Mouse (Mus musculus) left cerebral cortex, postnatal 14 days (tissue): ENCODE data around the gene Lrrtm4. TPM values are rescaled to one million over a fixed set of nuclear protein-coding genes. Genes with fewer than 3 reads are reported as not detected.

ENCODE experiments used
- DNase-seq, 2 experiments: peaks; one replicate each; pipeline ENCODE4 v3.0.0; 2021 to 2022; ENCODE audit warnings: low spot score in 2 of 2, mixed read lengths in 1 of 2
- intact Hi-C: fragments of 180-260 bp; cut with DNase I; formaldehyde crosslinking; loops from one replicate; pipeline ENCODE4 v1.15.1; 2025
- long read RNA-seq, 2 experiments: library from polyadenylated mRNA; stranded (forward); transcript quantifications; one replicate each; pipeline ENCODE4 v2.0.0; 2021
- total RNA-seq, 2 experiments: library from RNA; stranded (reverse); gene quantifications; 2 replicates each; pipeline ENCODE4 v1.2.3; 2021

Gene Lrrtm4
- total RNA-seq = 10 to 100 TPM; 67.8 to 76.8 TPM
- long read RNA-seq, experiment 1, full-length matches to known transcripts = 8 of 12 reads
- long read RNA-seq, experiment 1, partial matches to known transcripts = 1 of 12 reads
- long read RNA-seq, experiment 1, other reads (novel, unspliced or antisense) = 3 of 12 reads
- long read RNA-seq, experiment 2, full-length matches to known transcripts = 7 of 10 reads
- long read RNA-seq, experiment 2, partial matches to known transcripts = 0 of 10 reads
- long read RNA-seq, experiment 2, other reads (novel, unspliced or antisense) = 3 of 10 reads

DNA sequence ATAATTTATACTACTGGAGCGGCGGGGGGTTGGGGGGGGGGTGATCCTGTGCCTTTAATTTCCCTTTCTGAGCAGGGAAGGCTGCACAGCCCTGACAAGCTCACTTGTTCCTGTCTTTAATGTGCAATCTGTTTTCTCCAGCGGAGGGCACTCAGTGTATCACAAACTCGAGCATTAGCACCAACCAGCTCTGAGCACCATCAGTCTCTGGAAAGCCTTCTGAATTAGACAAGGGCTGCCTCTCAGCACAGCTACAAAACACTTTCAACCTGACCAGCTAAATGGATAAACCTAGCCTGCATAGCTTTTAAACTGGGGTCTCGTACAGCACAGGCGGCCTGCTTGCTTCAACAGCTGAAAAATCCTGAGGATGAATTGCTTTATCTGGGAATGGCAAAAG is at the start of gene Lrrtm4:
TSS of gene Lrrtm4 (plus strand) at position 113 of the 400 bp plus-strand sequence.
- intact Hi-C loops = loop anchor here (5.0 kb wide), 1 partner anchor 109 kb away; no protein-coding TSS in a partner anchor
- peak; percentile 79 to 81 for DNase-seq

DNA sequence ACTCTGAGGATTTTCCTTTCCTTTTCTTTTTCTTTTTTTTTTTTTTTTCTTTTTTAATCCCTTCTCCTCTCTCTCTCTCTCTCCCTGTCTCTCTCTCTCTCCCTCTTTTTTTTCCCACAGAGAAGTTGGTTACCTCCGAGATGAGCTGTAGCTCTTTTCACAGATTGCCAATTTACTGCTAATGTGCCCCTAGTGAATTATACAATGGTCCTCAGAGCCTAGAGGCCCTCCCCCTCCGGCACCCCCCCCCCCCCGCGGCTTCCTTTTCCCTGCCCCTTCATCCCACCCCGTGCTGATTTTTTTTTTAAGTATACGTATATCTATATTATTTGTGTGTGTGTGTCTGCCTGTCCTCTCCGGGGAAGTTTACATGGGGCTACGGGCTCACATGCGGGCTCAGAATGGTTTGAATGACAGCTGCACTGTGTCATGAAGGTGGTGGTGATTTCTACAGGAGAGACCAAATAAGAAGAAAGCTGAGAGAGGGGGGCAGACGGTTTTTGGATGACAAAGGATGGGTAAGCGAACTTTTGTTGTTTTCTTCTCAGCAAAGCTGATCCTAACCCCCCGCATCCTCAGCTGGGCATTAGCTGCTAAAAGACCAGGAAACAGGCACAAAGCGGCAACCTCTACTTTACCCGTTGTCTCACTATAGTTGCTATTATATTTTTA is 648 bp downstream of the Lrrtm4 start:
- DNase-seq = peak in 1 of 2 experiments; percentile 12
- intact Hi-C loops = loop anchor here (5.0 kb wide), 1 partner anchor 108 kb away; no protein-coding TSS in a partner anchor

DNA sequence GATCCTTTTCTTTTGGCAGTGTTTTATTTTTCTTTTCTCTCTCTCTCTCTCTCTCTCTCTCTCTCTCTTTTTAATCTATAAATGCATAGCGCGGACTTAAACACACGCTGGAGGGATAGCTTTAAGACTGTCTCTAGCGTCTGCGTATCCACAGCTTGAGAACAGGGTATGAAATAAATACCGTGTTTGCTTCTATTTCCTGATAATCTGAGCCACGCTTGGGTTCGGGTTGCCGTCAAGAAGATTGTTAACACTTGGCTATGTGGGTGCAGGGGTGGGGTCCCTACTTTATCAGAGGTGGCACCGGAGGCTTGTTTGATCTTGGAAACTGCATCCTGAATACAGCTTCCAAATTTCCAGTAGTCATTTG is 1.2 kb downstream of the Lrrtm4 start:
- DNase-seq = peak in 1 of 2 experiments; percentile 17
- intact Hi-C loops = loop anchor here (5.0 to 10.0 kb wide), 2 partner anchors 107 to 1745 kb away; no protein-coding TSS in a partner anchor

DNA sequence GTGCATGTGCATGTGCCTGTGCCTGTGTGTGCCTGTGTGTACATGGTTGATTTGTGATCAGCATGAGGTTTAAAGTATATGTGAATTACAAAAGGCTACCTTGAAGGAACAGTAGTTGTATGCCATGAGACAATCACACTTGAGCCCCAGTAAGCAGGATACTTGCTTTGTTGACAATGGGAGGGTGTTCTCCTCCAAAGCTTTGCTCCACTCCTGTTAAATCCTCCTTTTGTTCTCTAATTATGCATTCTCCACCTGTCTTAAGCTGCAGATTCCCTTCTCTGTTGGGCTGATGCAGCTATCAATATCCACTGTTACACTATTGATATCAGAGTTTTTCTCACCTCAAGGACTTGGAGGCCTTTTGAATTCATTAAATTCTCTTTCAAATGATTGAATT is 38.2 kb downstream of the Lrrtm4 start:
- intact Hi-C loops = no loop called here

DNA sequence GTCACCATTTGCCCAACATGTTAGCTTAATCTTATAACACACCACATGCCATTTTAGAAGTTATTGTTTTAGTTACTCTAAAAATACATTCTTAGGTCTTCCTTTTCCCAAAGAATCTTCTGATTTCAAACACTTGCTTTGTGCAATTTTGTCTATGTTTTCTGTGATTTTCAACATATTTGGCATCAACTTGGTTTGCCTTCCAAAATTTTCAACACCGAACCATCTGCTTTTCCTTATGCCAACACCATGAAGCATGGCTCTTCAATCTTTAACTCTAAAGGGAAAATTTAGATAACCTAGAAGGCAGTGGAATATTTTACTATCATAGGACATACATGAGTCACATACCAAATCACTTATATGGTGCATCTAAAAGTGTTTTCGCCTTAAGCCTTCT is 59.3 kb downstream of the Lrrtm4 start:
- intact Hi-C loops = no loop called here
- DNase-seq = peak in 1 of 2 experiments; percentile 8

More for the DNA sequence above, 38.2 kb downstream of the Lrrtm4 start:
- DNase-seq = no peak

DNA sequence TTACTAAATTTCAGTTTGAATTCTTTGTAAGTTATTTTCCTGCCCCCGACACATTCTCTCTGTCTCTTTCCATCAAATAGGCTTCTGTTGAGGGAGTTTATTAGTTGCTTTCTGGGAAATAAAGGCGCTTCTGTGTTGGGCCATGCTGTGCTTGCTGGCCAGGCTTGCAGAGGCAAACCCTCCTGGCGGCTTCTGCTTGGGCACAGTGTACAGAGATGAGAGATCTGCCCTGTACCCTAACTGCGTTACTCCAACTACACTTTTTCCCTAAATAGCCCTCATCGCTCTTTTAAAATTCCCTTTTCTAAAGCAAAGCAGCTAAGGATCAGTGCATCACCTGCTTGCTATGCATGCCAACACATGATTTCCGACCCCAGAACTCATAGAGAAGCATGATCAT is 60.6 kb downstream of the Lrrtm4 start:
- intact Hi-C loops = no loop called here
- no peak for DNase-seq

DNA sequence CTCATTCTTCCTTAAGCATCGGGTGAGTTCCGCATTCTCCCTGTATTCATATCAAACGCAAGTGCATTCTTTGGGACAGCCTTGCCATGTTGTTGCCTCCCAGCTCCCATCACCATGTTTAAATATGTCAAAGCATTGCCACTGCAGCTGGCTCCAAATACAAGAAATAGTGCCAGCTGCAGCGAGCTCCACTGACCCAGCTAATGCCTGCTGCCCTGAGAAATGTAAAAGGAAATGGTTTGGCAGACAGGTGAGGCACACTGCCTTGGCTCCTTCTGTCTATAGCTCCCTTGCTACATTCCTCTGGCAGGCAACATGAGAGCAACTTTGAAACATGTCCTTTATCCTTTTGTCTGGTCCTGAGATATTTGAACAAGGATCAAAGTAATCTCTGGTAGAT is 76.2 kb downstream of the Lrrtm4 start:
- intact Hi-C loops = no loop called here
- DNase-seq = no peak

DNA sequence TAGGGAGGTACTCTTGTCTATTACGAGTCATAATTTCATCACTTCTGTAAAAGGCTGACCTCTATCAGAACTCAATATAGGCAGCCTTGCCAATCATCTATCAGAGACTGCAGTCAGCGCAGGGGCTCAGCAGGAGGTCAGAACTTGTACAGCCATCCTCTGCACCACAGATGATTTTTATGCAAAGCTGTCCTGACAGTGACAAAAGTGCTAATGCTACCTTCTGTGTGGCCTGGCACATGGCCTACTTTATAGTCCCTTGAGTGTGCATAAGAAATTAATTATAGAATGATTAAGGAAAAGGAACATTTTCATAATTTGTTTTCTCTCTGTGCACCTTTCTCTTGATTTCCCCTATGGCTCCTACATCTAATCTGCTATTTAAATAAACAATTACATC is 86.7 kb downstream of the Lrrtm4 start:
- DNase-seq = no peak
- intact Hi-C loops = no loop called here

DNA sequence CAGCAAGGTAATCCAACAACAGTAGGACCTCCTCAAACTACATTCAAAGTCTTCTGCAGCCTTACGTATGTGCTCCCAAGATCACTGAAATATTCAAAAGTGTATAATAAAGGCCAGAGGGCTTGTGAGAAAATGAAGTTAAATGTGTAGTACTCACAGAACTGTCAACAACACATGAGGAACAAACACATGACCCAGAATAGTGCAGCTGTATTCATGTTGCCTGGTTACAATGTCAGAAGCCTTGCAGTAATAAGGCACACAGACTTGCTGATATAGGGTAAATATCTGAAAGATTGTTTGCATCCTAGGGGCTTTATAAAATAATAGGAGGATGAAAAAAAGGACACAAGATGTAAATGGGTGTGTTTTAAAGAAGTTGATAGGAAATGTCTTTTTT is 87.2 kb downstream of the Lrrtm4 start:
- no peak for DNase-seq
- intact Hi-C loops = no loop called here

DNA sequence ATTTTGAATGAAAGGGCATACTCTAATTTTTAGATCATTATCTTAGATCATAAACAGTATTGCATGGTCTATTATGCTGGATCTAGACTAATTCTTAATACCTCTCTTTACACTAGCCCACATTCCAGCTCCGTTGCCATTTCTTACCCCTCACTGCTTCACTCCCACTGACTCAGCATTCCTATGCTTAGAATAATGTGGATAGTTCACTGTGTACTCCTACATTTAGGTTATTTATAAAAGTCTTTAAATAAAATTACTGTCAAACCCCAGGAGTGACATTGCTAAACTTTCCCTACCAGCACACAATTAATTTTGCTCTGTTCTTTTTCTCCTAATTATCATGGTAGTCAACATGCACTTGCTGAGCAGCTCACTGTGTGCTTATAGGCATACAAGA is 107.7 kb downstream of the Lrrtm4 start:
- intact Hi-C loops = loop anchor here (5.0 kb wide), 1 partner anchor 109 kb away; the partner anchor contains the start of gene Lrrtm4
- DNase-seq = peak in 1 of 2 experiments; percentile 1

DNA sequence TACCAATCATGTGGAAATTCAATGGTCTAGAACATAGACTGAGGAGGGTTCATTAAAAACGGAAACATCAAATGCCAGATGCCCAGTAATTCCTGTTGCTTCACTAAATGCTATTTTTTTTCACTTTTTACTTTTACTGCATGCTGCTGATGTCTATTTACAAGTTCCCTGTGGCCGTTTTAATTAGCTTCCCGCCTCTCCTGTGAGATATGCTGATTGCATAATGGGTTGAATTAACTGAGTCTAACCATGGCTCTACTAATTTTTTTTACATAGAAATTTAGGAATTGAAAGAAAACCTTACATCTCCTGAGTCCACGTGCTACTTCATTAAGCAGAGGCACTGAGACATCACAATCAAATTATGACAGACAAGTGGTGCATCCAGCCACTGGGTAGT is 143.9 kb downstream of the Lrrtm4 start:
- intact Hi-C loops = no loop called here
- DNase-seq = no peak

DNA sequence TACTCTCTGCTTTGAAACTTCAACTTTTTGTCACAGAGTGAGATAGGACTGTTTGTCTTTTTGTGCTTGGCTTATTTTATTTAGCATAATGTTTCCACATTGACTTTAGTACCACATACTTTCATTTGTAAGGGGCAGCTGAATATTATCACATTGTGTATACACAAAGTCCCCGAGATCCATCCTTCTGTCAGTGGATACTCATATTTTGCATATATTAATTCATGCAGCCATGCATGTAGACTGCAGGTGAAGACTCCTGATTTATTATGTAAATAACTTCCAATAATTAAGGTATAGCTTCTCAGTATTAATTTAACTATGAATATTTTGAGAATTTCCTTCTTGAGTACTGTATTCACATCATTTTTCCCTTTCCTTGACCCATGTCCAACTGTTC is 163.2 kb downstream of the Lrrtm4 start:
- intact Hi-C loops = no loop called here
- no peak for DNase-seq

DNA sequence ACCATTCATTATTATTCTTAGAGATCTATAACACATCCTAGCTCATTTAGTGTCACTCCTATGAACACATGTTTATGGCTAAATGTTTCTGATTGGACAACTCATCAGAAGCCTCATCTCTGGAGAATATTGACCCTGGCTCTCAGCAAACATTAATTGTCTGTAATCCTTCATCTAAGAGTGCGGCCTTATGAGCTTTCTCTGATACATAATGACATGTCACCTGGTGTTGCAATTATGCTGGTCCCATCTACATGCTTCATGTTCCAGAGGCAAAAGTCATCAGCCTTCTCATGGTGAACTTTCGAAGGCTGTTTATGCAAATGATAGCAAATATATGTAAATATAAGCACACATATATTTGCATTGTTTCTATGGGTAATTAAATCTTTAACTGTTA is 163.7 kb downstream of the Lrrtm4 start:
- intact Hi-C loops = no loop called here
- no peak for DNase-seq

DNA sequence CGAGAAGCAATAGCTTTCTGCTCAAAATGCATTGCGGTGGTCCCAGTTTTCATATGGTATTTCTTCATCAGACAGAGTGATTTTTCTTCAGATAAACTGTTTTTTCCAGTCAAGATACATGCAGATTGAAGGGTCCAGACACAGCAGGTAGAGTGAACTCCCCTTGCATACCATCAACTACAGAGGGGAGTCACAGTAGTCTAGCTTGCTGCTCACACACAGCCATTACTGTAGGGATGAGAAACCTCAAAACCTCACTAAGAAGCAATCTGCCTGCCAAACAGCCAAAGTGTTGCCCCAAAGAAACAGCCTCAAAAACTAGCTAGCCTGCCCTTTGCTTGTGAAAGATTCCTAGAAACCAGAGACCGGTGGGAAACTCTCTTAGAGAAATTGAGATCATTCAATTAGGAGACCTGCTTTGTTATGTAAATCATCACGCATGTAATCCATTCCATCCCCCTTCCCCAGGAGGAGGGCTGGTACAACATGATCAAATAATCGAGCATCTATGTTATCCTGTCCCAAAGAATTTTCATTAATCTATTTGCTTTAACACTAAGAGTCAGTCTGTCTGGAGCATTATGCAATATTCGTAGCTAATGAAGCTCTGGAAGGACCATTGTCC is 166.9 kb downstream of the Lrrtm4 start:
- intact Hi-C loops = no loop called here
- DNase-seq = no peak

DNA sequence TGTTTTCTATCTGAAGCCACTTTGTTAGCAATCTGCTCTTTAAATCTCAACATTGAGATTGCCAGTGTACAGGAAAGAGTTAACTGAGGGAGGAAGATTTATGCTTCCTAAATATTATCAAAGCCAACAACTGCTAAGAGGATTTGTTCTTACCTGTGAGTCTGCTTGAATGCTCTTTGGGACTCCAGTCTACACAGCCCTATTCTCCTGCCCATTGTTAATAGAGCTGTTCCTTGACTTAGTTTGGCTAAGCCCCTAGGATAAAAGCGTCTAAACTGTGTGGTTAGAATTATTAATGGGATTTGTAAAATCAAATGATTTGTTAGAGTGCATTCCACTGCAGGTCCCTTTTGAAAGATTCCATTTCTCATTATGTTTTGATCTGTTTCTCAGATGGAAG is 168.1 kb downstream of the Lrrtm4 start:
- no peak for DNase-seq
- intact Hi-C loops = no loop called here

DNA sequence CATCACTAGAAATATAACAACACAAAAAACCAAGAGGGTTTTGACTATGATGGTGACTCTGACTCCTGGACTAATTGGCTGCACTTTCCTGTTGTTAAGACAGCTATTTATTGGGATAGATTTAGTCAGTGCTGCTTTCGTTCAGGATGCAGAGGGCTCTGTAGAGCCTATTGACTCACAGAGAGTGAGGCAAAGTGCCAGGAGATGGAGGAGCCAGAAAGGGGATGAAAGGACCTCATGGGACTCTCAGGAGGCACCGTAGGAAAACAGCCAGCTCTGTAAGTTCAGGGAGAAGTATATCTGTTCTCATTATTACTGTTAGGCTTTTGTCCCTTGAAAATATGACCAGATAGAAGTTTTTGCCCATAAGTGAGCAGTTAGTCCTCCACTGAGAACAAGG is 190.8 kb downstream of the Lrrtm4 start:
- no peak for DNase-seq
- intact Hi-C loops = no loop called here

DNA sequence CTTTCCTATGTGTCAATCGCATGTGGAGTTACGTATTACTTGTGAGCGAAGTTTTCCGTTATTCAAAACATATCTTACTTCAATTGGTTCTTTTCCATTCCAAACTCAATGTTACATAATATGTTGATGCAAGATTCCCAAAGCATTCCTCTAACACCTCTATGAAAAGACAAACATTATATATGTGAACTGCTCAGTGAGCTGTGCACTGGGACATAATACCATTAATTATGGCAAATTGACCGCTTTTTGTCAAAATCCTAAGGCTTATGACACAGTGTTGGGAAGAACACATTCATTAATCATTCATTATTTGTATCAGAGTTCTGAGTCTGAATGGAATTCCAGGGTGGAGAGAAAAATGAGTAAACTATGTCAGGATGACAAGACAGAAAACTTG is 191.6 kb downstream of the Lrrtm4 start:
- no peak for DNase-seq
- intact Hi-C loops = no loop called here

DNA sequence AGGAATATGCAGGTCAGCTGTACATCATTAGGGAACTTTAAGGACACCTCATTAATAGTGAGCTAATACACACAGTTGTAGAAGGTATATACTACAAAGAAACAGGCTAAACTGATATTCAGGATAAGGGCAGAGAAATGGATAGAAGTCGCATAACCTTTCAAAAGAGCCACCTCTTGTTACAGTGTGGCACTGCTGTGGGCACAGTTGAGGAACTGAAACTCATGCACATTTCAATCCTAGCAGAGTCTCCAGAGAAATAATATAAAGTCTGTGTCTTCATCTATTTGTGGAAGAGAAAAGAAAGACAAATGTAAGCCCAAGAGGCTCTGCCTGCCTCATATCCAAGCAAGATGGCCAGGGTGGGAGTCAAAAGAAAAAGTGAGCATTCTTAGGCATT is 242.9 kb downstream of the Lrrtm4 start:
- intact Hi-C loops = no loop called here
- DNase-seq = no peak

DNA sequence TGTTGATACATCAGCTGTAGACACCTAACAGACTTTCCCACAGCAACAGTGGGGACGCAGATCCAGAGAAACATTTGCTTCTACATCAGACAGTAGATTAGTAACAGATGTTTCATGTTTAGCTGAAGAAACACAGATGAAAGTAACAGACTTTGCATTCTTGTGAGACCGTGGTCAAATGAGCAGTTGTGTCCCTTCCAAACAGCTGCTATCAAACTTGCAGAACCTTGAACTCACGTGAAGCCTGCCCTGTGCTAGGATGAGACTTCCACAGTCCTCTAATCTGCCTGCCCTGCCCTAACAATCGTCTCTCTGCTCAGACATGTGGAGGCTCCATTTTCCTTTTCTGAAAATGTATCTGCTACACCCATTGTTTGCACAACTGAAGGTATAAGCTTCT is 245.3 kb downstream of the Lrrtm4 start:
- intact Hi-C loops = no loop called here
- DNase-seq = no peak

DNA sequence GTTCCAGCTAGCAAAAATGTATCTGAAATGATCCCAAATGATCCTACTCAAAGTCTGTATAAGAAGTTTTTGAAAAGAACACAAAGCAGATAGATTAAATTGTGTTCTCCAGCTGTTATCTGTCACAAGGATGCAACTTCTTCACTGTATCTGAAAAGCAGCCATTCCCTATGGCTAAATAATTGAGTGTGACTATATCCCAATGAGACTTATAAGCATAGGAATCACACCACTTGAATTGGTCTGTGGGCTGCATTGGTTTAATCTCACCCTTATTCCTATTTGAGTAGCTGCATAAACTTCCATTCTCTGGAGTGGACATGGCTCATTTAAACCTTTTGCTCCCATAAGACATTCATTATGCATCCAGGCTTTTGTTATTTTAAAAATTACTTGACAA is 245.9 kb downstream of the Lrrtm4 start:
- no peak for DNase-seq
- intact Hi-C loops = no loop called here

DNA sequence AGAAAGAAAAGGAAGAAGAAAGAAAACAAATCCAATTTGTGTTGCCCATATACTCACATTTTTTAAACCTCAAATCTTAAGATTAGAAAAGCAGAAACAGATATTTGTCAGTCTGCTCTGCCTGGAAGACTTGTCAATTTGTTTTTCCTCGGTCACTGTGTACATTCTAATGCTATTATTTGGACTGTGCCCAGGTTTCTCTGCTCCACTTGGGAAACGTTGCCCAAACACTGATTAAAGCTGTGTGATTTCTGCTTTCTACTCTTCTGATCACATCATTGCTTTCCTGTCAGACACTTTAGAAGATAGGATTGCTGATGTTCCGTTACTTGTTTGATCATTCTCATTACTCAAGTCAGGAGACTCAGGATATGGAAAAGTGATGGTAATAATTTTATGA is 247.1 kb downstream of the Lrrtm4 start:
- intact Hi-C loops = no loop called here
- no peak for DNase-seq
